Mouse (Mus musculus) CH12.LX (cell line): ENCODE measurements around the gene Ucma. TPM values are rescaled to one million over a fixed set of nuclear protein-coding genes. Genes with fewer than 3 reads are reported as not detected.

Experiments used
- DNase-seq: peaks from one replicate; pipeline ENCODE4 v3.0.0-alpha.2; 2013; ENCODE audit errors: extremely low read depth
- H3K27ac ChIP-seq: 2 replicates; pipeline ENCODE4 v1.5.1; 2012; ENCODE audit warnings: low read depth, mild to moderate bottlenecking, control low read depth, moderate library complexity; ENCODE audit not compliant: insufficient read depth
- H3K27me3 ChIP-seq: replicated peaks from 2 replicates; pipeline ENCODE3; 2012; ENCODE audit warnings: inconsistent platforms
- H3K36me3 ChIP-seq, 2 experiments: replicated peaks in 1 of 2; 2 replicates each; pipeline versions ENCODE3 to v1.6.1; 2012; ENCODE audit warnings: inconsistent platforms in 1 of 2, low read length in 1 of 2, mild to moderate bottlenecking in 1 of 2, mixed read lengths in 1 of 2, moderate library complexity in 1 of 2; ENCODE audit not compliant: control insufficient read depth in 1 of 2, insufficient read depth in 1 of 2
- H3K4me1 ChIP-seq, 2 experiments: 2 replicates each; pipeline ENCODE4 v1.6.1; 2012; ENCODE audit warnings: inconsistent platforms in 1 of 2, moderate library complexity in 1 of 2; ENCODE audit not compliant: insufficient read depth in 2 of 2, control insufficient read depth in 1 of 2
- H3K4me2 ChIP-seq: 2 replicates; pipeline ENCODE4 v1.6.1; 2012; ENCODE audit warnings: low read depth, mild to moderate bottlenecking, control low read depth; ENCODE audit not compliant: poor library complexity, insufficient read depth, severe bottlenecking
- H3K4me3 ChIP-seq, 3 experiments: fragments of 150-350 bp in 1 of 3; sonication (generic) in 1 of 3; replicated peaks in 1 of 3; 2 replicates each; pipeline versions ENCODE3 to v1.5.1; 2011 to 2012; ENCODE audit warnings: low read depth in 2 of 3, low read length in 2 of 3, mild to moderate bottlenecking in 2 of 3, moderate library complexity in 2 of 3, control low read depth in 1 of 3, improper control_type of control experiment in 1 of 3, inconsistent platforms in 1 of 3, mixed read lengths in 1 of 3; ENCODE audit not compliant: poor library complexity in 1 of 3
- H3K79me2 ChIP-seq: replicated peaks from 2 replicates; pipeline ENCODE4 v1.6.1; 2012; ENCODE audit warnings: mild to moderate bottlenecking, moderate library complexity; ENCODE audit not compliant: control insufficient read depth, poor library complexity, insufficient read depth, severe bottlenecking; ENCODE audit errors: extremely low read depth
- H3K9ac ChIP-seq: 2 replicates; pipeline ENCODE4 v1.6.1; 2012; ENCODE audit warnings: low read depth, mild to moderate bottlenecking, control low read depth, moderate library complexity; ENCODE audit not compliant: insufficient read depth
- H3K9me3 ChIP-seq: replicated peaks from 2 replicates; pipeline ENCODE3; 2012; ENCODE audit warnings: low read length, inconsistent platforms, mixed read lengths
- CTCF ChIP-seq, 2 experiments: IDR thresholded peaks in 1 of 2; conservative IDR thresholded peaks in 1 of 2; 2 replicates each; pipeline ENCODE4 v1.5.1; 2011 to 2012; ENCODE audit warnings: low read depth in 2 of 2, low read length in 2 of 2, improper control_type of control experiment in 1 of 2, inconsistent platforms in 1 of 2, mild to moderate bottlenecking in 1 of 2, moderate library complexity in 1 of 2
- ELF1 ChIP-seq: IDR thresholded peaks from 2 replicates; pipeline ENCODE4 v1.6.1; 2014; ENCODE audit warnings: low read depth, mild to moderate bottlenecking, inconsistent platforms, low read length, improper control_type of control experiment
- EP300 ChIP-seq: IDR thresholded peaks from 2 replicates; pipeline ENCODE4 v1.6.1; 2011; ENCODE audit warnings: low read length, improper control_type of control experiment
- MAFK ChIP-seq: IDR thresholded peaks from 2 replicates; pipeline ENCODE4 v1.6.1; 2011; ENCODE audit warnings: low read length, improper control_type of control experiment; ENCODE audit not compliant: insufficient replicate concordance
- MAZ ChIP-seq: IDR thresholded peaks from 2 replicates; pipeline ENCODE4 v1.6.1; 2012; ENCODE audit warnings: low read depth, mild to moderate bottlenecking, inconsistent platforms, low read length, improper control_type of control experiment, moderate library complexity
- NRF1 ChIP-seq: IDR thresholded peaks from 2 replicates; pipeline ENCODE4 v1.6.1; 2014; ENCODE audit warnings: low read depth, mild to moderate bottlenecking, inconsistent platforms, low read length, improper control_type of control experiment, moderate library complexity
- POLR2A ChIP-seq: IDR thresholded peaks from 2 replicates; pipeline ENCODE4 v1.6.1; 2011; ENCODE audit warnings: low read depth, mild to moderate bottlenecking, improper control_type of control experiment, low read length
- RAD21 ChIP-seq: IDR thresholded peaks from 2 replicates; pipeline ENCODE4 v1.6.1; 2011; ENCODE audit warnings: low read depth, mild to moderate bottlenecking, low read length, improper control_type of control experiment, moderate library complexity
- SMC3 ChIP-seq: IDR thresholded peaks from 2 replicates; pipeline ENCODE4 v1.6.1; 2011; ENCODE audit warnings: low read depth, low read length, improper control_type of control experiment
- ZMIZ1 ChIP-seq: IDR thresholded peaks from 2 replicates; pipeline ENCODE4 v1.6.1; 2012; ENCODE audit warnings: low read depth, mild to moderate bottlenecking, inconsistent platforms, low read length, improper control_type of control experiment
- dilution Hi-C: fragments of 300-500 bp; cut with MboI; formaldehyde crosslinking; loops from 2 replicates; pipeline ENCODE4 v1.14.3; 2020; ENCODE audit warnings: low sequenced_read_pairs; ENCODE audit not compliant: extremely low pct_unique_long_range_greater_than_20kb, extremely low pct_ligation_motif_present
- in situ Hi-C: fragments of 300-500 bp; cut with MboI; formaldehyde crosslinking; loops from 3 replicates; pipeline ENCODE4 v1.14.3; 2019; ENCODE audit warnings: low sequenced_read_pairs, low pct_ligation_motif_present, low pct_unique_long_range_greater_than_20kb, mixed read lengths
- polyA plus RNA-seq: library from polyadenylated mRNA; unstranded; fragments of >175 nt; gene quantifications from 2 replicates; pipeline ENCODE4 v1.2.1, GENCODE M21; 2012; ENCODE audit warnings: low read depth; ENCODE audit not compliant: insufficient read length
- total RNA-seq, 2 experiments: library from RNA; depleted of rRNA; stranded (reverse); fragments of 300-350 nt in 1 of 2; fragments of >200 nt in 1 of 2; gene quantifications; 2 replicates each; pipeline ENCODE4 v1.2.3; 2012 to 2014

The Ucma gene
- total and polyA plus RNA-seq, 3 experiments, result not detected

- in situ Hi-C loops, result loop anchor here (5.0 kb wide), 1 partner anchor 82 kb away; the partner anchor contains the start of gene Phyh
- no peaks in the 10 kb centered on the region for H3K9me3 ChIP-seq
- TF ChIP-seq RAD21 (peak; percentile 18), SMC3 (peak; percentile 54), MAZ (no peak), ELF1 (no peak), CTCF (conservative IDR thresholded peaks at IDR 0.05 in 1 of 2, IDR thresholded peaks at IDR 0.05 in 1 of 2; ENCODE audit: low read depth in 2 of 2, low read length in 2 of 2) (peak in 1 of 2 experiments; percentile 82; a peak in 2 of 4 replicates)
Measured at GRCm38 (mm10) chr2:4998905-4999304, 23.0 kb downstream of the Ucma start.

GRCm38 (mm10) chr2:5001266-5001665 is 25.3 kb downstream of the Ucma start:
- 0 out of 2 replicates have a peak, but pooled peaks have one; percentile 6 for TF ChIP-seq POLR2A
- TF ChIP-seq NRF1, result no peak
- in situ Hi-C loops (no loop called here), dilution Hi-C loops (no loop called here)
- H3K27ac ChIP-seq, result no peak overlapping the region
- no peak overlapping the region for H3K4me3 ChIP-seq
- peaks cover 0 to 6% of the 10 kb centered on the region in 2 experiments; a peak in 2 of 4 replicates for H3K4me1 ChIP-seq
- no peaks in the 10 kb centered on the region for H3K9me3 ChIP-seq
- H3K27me3 ChIP-seq, result no peaks in the 10 kb centered on the region
- H3K9ac ChIP-seq, result no peak overlapping the region
- H3K79me2 ChIP-seq, result no peaks in the 10 kb centered on the region; the same call in 1 of the 2 replicates
- H3K36me3 ChIP-seq, result peaks cover 80 to 97% of the 10 kb centered on the region in 2 experiments
- DNase-seq, result no peak
- no peak overlapping the region for H3K4me2 ChIP-seq

More at GRCm38 (mm10) chr2:4998905-4999304, 23.0 kb downstream of the Ucma start:
- no peak overlapping the region for H3K9ac ChIP-seq
- no peak overlapping the region for H3K4me3 ChIP-seq
- no peak overlapping the region for H3K27ac ChIP-seq
- no peaks in the 10 kb centered on the region for H3K27me3 ChIP-seq
- no peaks in the 10 kb centered on the region for H3K4me1 ChIP-seq
- peaks cover 79 to 100% of the 10 kb centered on the region in 2 experiments for H3K36me3 ChIP-seq
- H3K79me2 ChIP-seq, result no peaks in the 10 kb centered on the region; the same call in 1 of the 2 replicates
- DNase-seq, result no peak
- no peak overlapping the region for H3K4me2 ChIP-seq
- dilution Hi-C loops, result no loop called here

GRCm38 (mm10) chr2:5007107-5007506 is 31.2 kb downstream of the Ucma start:
- TF ChIP-seq ELF1 (no peak), MAFK (no peak), ZMIZ1 (no peak), EP300 (no peak)
- Histone ChIP-seq H3K27me3 (no peaks in the 10 kb centered on the region), H3K9ac (no peak overlapping the region), H3K27ac (no peak overlapping the region), H3K36me3 (peaks cover 63 to 75% of the 10 kb centered on the region in 2 experiments), H3K79me2 (peaks cover 24% of the 10 kb centered on the region), H3K4me2 (no peak overlapping the region), H3K9me3 (no peaks in the 10 kb centered on the region), H3K4me3 (no peak overlapping the region), H3K4me1 (peaks cover 12 to 49% of the 10 kb centered on the region in 2 experiments)
- in situ Hi-C loops, result no loop called here
- dilution Hi-C loops, result no loop called here
- no peak for DNase-seq
